Mouse (Mus musculus): Measurements from ENCODE around the gene Ms4a12. TPM values are rescaled to one million over a fixed set of nuclear protein-coding genes. Genes with fewer than 3 reads are reported as not detected.
"Not testable (repeated sequence)": the region's sequence is repeated elsewhere in the genome, so short reads cannot be mapped to it uniquely, and the experiment has no call there.

Gene Ms4a12
- not detected in 2 replicates for polyA plus RNA-seq (2015; fragmentation: Nextera tagmentation; extraction: Ambion mirVana)

DNA sequence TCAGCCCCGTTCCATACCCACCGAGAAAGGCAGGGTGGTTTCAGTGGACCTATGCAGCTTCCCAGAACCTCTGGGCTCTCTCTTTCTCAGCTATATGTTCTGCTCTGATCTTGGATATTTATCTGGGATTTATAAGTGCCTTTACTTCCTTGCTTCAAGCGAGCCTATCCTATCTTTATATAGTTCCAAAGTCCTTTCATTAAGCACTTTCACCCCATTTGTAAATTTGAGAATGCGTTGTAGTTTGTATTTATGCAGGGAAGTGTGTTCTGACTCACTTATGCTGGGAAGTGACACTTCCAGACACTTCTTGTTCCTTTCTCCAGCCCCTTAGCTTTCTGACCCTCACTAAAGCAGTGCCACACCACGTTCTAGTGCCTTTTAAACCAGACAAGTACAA, at the start of gene Ms4a12:
Gene Ms4a12 (minus strand): TSS at position 101 of the 400 bp plus-strand sequence.
- Histone ChIP-seq H3K36me3 (no peaks in the 10 kb centered on the region), H3K4me2 (no peak within 1 kb of the TSS), H3K9me3 (replicated peaks) (no peaks in the 10 kb centered on the region), H3K4me3 (replicated peaks) (no peak within 1 kb of the TSS), H3K9ac (no peak within 1 kb of the TSS), H3K27me3 (no peaks in the 10 kb centered on the region), H3K27ac (no peak within 1 kb of the TSS), H3K4me1 (replicated peaks) (no peaks in the 10 kb centered on the region)
- WGBS (ENCODE audit: insufficient replicate concordance): 39% methylated on average over 5 of the region's 5 CpGs
- no peak for DNase-seq
- ATAC-seq (ENCODE audit: low read depth): no peak

- Histone ChIP-seq H3K9me3 (replicated peaks) (no peaks in the 10 kb centered on the region), H3K4me2 (no peak overlapping the region), H3K27ac (no peak overlapping the region), H3K36me3 (no peaks in the 10 kb centered on the region), H3K9ac (no peak overlapping the region), H3K4me1 (replicated peaks) (no peaks in the 10 kb centered on the region), H3K4me3 (replicated peaks) (no peak overlapping the region), H3K27me3 (no peaks in the 10 kb centered on the region)
- ATAC-seq (ENCODE audit: low read depth) (no peak), DNase-seq (no peak)
- 60% methylated on average over 3 of the region's 3 CpGs for WGBS (ENCODE audit: insufficient replicate concordance)
Measured at GRCm38 (mm10) chr19:11280223-11280622, 48.0 kb upstream of the Ms4a12 start.

- H3K9ac ChIP-seq: no peak overlapping the region
- no peak overlapping the region for H3K27ac ChIP-seq
- no peaks in the 10 kb centered on the region for H3K36me3 ChIP-seq
- no peaks in the 10 kb centered on the region for H3K4me1 ChIP-seq (replicated peaks)
- no peaks in the 10 kb centered on the region for H3K9me3 ChIP-seq (replicated peaks)
- no peak overlapping the region for H3K4me3 ChIP-seq (replicated peaks)
- no peaks in the 10 kb centered on the region for H3K27me3 ChIP-seq
- no peak for ATAC-seq (ENCODE audit: low read depth)
- no peak overlapping the region for H3K4me2 ChIP-seq
- 57% methylated on average over 5 of the region's 5 CpGs for WGBS (ENCODE audit: insufficient replicate concordance)
- no peak for DNase-seq
Measured at GRCm38 (mm10) chr19:11276431-11276830, 44.2 kb upstream of the Ms4a12 start.

DNA sequence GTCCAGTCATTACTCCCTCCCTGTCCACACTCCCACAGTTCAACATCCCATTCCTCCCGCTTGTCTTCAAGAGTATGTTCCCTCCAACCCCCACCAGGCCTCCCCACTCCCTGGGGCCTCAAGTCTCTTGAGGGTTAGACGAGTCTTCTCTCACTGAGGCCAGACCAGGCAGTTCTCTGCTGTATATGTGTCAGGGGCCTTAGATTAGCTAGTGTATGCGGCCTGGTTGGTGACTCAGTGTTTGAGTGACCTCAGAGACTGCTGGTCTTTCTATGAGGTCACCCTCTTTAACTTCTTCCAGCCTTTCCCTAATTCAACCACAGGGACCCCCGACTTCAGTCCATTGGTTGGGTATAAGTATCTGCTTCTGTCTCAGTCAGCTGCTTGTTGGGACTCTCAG, 34.7 kb upstream of the Ms4a12 start:
- H3K27ac ChIP-seq: no peak overlapping the region
- no peaks in the 10 kb centered on the region for H3K4me1 ChIP-seq (replicated peaks)
- DNase-seq: no peak
- H3K27me3 ChIP-seq: no peaks in the 10 kb centered on the region
- H3K4me2 ChIP-seq: no peak overlapping the region
- no peak overlapping the region for H3K4me3 ChIP-seq (replicated peaks)
- no peak overlapping the region for H3K9ac ChIP-seq
- 63% methylated on average over 4 of the region's 4 CpGs for WGBS (ENCODE audit: insufficient replicate concordance)
- ATAC-seq (ENCODE audit: low read depth): no peak
- H3K36me3 ChIP-seq: no peaks in the 10 kb centered on the region
- no peaks in the 10 kb centered on the region for H3K9me3 ChIP-seq (replicated peaks)

- Histone ChIP-seq H3K27ac (no peak within 1 kb of the TSS), H3K27me3 (no peaks in the 10 kb centered on the region), H3K4me1 (replicated peaks) (no peaks in the 10 kb centered on the region), H3K4me3 (replicated peaks) (no peak within 1 kb of the TSS), H3K9me3 (replicated peaks) (no peaks in the 10 kb centered on the region), H3K36me3 (no peaks in the 10 kb centered on the region), H3K4me2 (no peak within 1 kb of the TSS), H3K9ac (no peak within 1 kb of the TSS)
- WGBS (ENCODE audit: insufficient replicate concordance): 57% methylated on average over 8 of the region's 8 CpGs
- DNase-seq (no peak), ATAC-seq (ENCODE audit: low read depth) (no peak)
Measured at GRCm38 (mm10) chr19:11266052-11266845, 34.0 kb upstream of the Ms4a12 start, which contains the start of gene Ms4a1. Ms4a1 (minus strand) TSS chr19:11266241.

DNA sequence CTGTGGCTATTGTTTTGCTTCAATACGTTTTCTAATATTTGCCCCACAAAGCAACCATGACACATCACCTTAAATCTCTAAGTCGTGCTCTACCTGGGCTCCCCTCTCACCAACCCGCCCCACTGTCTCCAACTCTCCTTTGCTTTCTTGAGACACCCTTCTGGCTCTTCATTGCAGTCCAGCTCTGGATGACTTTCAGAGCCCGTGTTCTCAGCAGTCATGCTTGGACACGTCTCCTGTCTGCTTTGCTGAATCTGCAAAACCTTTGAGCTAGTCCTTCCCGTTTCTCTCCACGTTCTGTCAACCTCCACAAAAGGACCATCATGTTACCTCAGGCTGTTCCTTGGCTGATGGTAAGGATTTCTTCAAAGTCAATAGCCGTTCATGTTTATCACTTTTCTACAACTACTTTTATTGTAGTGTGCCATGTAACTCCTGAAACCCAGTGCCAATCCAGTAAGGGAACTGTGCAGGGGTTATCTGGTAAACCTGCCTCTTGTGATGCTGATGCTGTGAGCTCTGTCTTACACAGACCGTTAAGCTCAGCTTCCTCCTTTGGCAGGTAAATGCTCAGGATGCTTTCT, 32.4 kb upstream of the Ms4a12 start:
- Histone ChIP-seq H3K27me3 (no peaks in the 10 kb centered on the region), H3K9ac (no peak overlapping the region), H3K4me1 (replicated peaks) (no peaks in the 10 kb centered on the region), H3K27ac (no peak overlapping the region), H3K4me3 (replicated peaks) (no peak overlapping the region), H3K9me3 (replicated peaks) (no peaks in the 10 kb centered on the region), H3K4me2 (no peak overlapping the region), H3K36me3 (no peaks in the 10 kb centered on the region)
- WGBS (ENCODE audit: insufficient replicate concordance): 66% methylated on average over 9 of the region's 9 CpGs
- ATAC-seq (ENCODE audit: low read depth): no peak
- no peak for DNase-seq

- 33% methylated on average over 3 of the region's 3 CpGs for WGBS (ENCODE audit: insufficient replicate concordance)
- no peaks in the 10 kb centered on the region for H3K4me1 ChIP-seq (replicated peaks)
- ATAC-seq (ENCODE audit: low read depth) (no peak), DNase-seq (no peak)
- no peaks in the 10 kb centered on the region for H3K9me3 ChIP-seq (replicated peaks)
- no peaks in the 10 kb centered on the region for H3K27me3 ChIP-seq
- no peak overlapping the region for H3K4me3 ChIP-seq (replicated peaks)
- no peak overlapping the region for H3K27ac ChIP-seq
- H3K9ac ChIP-seq: no peak overlapping the region
- no peaks in the 10 kb centered on the region for H3K36me3 ChIP-seq
- H3K4me2 ChIP-seq: no peak overlapping the region
Measured at GRCm38 (mm10) chr19:11263549-11263948, 31.3 kb upstream of the Ms4a12 start.

GRCm38 (mm10) chr19:11262932-11263331, 30.7 kb upstream of the Ms4a12 start:
- H3K27ac ChIP-seq; H3K27me3 ChIP-seq; DNase-seq; H3K4me3 ChIP-seq (replicated peaks); H3K36me3 ChIP-seq; H3K4me1 ChIP-seq (replicated peaks); H3K4me2 ChIP-seq; H3K9ac ChIP-seq; ATAC-seq (ENCODE audit: low read depth); H3K9me3 ChIP-seq (replicated peaks): not testable (repeated sequence)
- 42% methylated on average over 4 of the region's 4 CpGs for WGBS (ENCODE audit: insufficient replicate concordance)

GRCm38 (mm10) chr19:11261522-11261921, 29.3 kb upstream of the Ms4a12 start:
- H3K27me3 ChIP-seq: no peaks in the 10 kb centered on the region
- no peak for ATAC-seq (ENCODE audit: low read depth)
- 35% methylated on average over 2 of the region's 2 CpGs for WGBS (ENCODE audit: insufficient replicate concordance)

GRCm38 (mm10) chr19:11244230-11244629, 12.0 kb upstream of the Ms4a12 start:
- Histone ChIP-seq H3K4me2 (no peak overlapping the region), H3K9me3 (replicated peaks) (no peaks in the 10 kb centered on the region), H3K27me3 (no peaks in the 10 kb centered on the region), H3K4me3 (replicated peaks) (no peak overlapping the region), H3K4me1 (replicated peaks) (no peaks in the 10 kb centered on the region), H3K9ac (no peak overlapping the region), H3K36me3 (no peaks in the 10 kb centered on the region), H3K27ac (no peak overlapping the region)
- no peak for DNase-seq
- ATAC-seq (ENCODE audit: low read depth): no peak

More at GRCm38 (mm10) chr19:11261522-11261921, 29.3 kb upstream of the Ms4a12 start:
- H3K36me3 ChIP-seq: no peaks in the 10 kb centered on the region
- no peak overlapping the region for H3K9ac ChIP-seq
- no peaks in the 10 kb centered on the region for H3K9me3 ChIP-seq (replicated peaks)
- H3K4me2 ChIP-seq: no peak overlapping the region
- H3K4me3 ChIP-seq (replicated peaks): no peak overlapping the region
- no peaks in the 10 kb centered on the region for H3K4me1 ChIP-seq (replicated peaks)
- DNase-seq: no peak
- no peak overlapping the region for H3K27ac ChIP-seq

DNA sequence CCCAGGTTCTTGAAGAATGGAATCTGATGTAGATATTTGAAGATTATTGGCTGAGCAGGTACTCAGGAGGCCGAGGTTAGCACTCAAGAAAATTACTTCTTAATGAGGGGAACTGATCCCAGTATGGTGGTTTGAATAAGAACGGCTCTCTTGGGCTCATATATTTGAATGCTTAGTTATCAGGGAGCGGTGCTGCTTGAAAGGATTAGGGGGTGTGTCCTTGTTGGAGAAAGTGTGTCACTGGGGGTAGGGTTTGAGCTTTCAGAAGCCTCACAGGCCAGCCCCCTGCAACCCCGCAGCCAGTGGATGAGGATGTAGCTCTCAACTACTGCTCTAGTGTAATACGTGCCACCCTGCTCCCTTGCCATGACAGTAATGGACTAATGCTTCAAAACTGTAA, 10.3 kb upstream of the Ms4a12 start:
- Histone ChIP-seq H3K9me3 (replicated peaks) (no peaks in the 10 kb centered on the region), H3K27me3 (no peaks in the 10 kb centered on the region), H3K4me1 (replicated peaks) (no peaks in the 10 kb centered on the region), H3K36me3 (no peaks in the 10 kb centered on the region), H3K4me2 (no peak overlapping the region), H3K9ac (no peak overlapping the region), H3K27ac (no peak overlapping the region), H3K4me3 (replicated peaks) (no peak overlapping the region)
- ATAC-seq (ENCODE audit: low read depth): no peak
- no peak for DNase-seq
- 41% methylated on average over 5 of the region's 5 CpGs for WGBS (ENCODE audit: insufficient replicate concordance)

DNA sequence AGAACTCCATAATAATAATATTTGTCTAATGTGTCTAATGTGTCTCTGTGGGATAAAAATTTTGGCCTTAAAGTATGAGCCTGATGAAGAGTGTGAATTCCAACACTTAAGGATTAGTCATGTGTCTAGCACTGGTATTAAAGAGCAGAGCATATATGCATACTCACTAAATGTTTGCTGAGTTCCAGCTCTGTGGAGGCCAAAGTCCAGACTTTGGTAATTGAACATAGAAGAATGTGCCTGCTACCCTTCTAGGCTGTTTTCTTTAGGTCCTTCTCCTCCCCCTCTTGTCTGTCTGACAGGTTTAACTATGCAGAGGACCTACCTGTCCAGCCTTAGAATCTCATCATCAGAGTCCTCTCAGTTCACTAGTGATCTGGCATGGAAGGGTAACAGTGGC, 3.6 kb upstream of the Ms4a12 start:
- H3K27ac ChIP-seq: no peak overlapping the region

More for the DNA sequence above, 3.6 kb upstream of the Ms4a12 start:
- Histone ChIP-seq H3K4me3 (replicated peaks) (no peak overlapping the region), H3K9ac (no peak overlapping the region), H3K36me3 (no peaks in the 10 kb centered on the region), H3K4me2 (no peak overlapping the region), H3K27me3 (no peaks in the 10 kb centered on the region), H3K9me3 (replicated peaks) (no peaks in the 10 kb centered on the region), H3K4me1 (replicated peaks) (no peaks in the 10 kb centered on the region)
- ATAC-seq (ENCODE audit: low read depth): no peak
- no peak for DNase-seq

Measured in liver, embryonic 13.5 days (tissue).